Mouse (Mus musculus) CH12.LX (cell line): ENCODE measurements around the gene Ddx23. TPM values are rescaled to one million over a fixed set of nuclear protein-coding genes. Genes with fewer than 3 reads are reported as not detected.

Source experiments
- DNase-seq: peaks from one replicate; pipeline ENCODE4 v3.0.0-alpha.2; 2013; ENCODE audit errors: extremely low read depth
- H3K27ac ChIP-seq: 2 replicates; pipeline ENCODE4 v1.5.1; 2012; ENCODE audit warnings: low read depth, mild to moderate bottlenecking, control low read depth, moderate library complexity; ENCODE audit not compliant: insufficient read depth
- H3K27me3 ChIP-seq: replicated peaks from 2 replicates; pipeline ENCODE3; 2012; ENCODE audit warnings: inconsistent platforms
- H3K36me3 ChIP-seq, 2 experiments: replicated peaks in 1 of 2; 2 replicates each; pipeline versions ENCODE3 to v1.6.1; 2012; ENCODE audit warnings: inconsistent platforms in 1 of 2, low read length in 1 of 2, mild to moderate bottlenecking in 1 of 2, mixed read lengths in 1 of 2, moderate library complexity in 1 of 2; ENCODE audit not compliant: control insufficient read depth in 1 of 2, insufficient read depth in 1 of 2
- H3K4me1 ChIP-seq, 2 experiments: 2 replicates each; pipeline ENCODE4 v1.6.1; 2012; ENCODE audit warnings: inconsistent platforms in 1 of 2, moderate library complexity in 1 of 2; ENCODE audit not compliant: insufficient read depth in 2 of 2, control insufficient read depth in 1 of 2
- H3K4me2 ChIP-seq: 2 replicates; pipeline ENCODE4 v1.6.1; 2012; ENCODE audit warnings: low read depth, mild to moderate bottlenecking, control low read depth; ENCODE audit not compliant: poor library complexity, insufficient read depth, severe bottlenecking
- H3K4me3 ChIP-seq, 3 experiments: fragments of 150-350 bp in 1 of 3; sonication (generic) in 1 of 3; replicated peaks in 1 of 3; 2 replicates each; pipeline versions ENCODE3 to v1.5.1; 2011 to 2012; ENCODE audit warnings: low read depth in 2 of 3, low read length in 2 of 3, mild to moderate bottlenecking in 2 of 3, moderate library complexity in 2 of 3, control low read depth in 1 of 3, improper control_type of control experiment in 1 of 3, inconsistent platforms in 1 of 3, mixed read lengths in 1 of 3; ENCODE audit not compliant: poor library complexity in 1 of 3
- H3K79me2 ChIP-seq: replicated peaks from 2 replicates; pipeline ENCODE4 v1.6.1; 2012; ENCODE audit warnings: mild to moderate bottlenecking, moderate library complexity; ENCODE audit not compliant: control insufficient read depth, poor library complexity, insufficient read depth, severe bottlenecking; ENCODE audit errors: extremely low read depth
- H3K9ac ChIP-seq: 2 replicates; pipeline ENCODE4 v1.6.1; 2012; ENCODE audit warnings: low read depth, mild to moderate bottlenecking, control low read depth, moderate library complexity; ENCODE audit not compliant: insufficient read depth
- H3K9me3 ChIP-seq: replicated peaks from 2 replicates; pipeline ENCODE3; 2012; ENCODE audit warnings: low read length, inconsistent platforms, mixed read lengths
- BHLHE40 ChIP-seq: IDR thresholded peaks from 2 replicates; pipeline ENCODE4 v1.6.1; 2011; ENCODE audit warnings: mild to moderate bottlenecking, low read depth, low read length, improper control_type of control experiment
- CHD1 ChIP-seq: IDR thresholded peaks from 2 replicates; pipeline ENCODE4 v1.6.1; 2012; ENCODE audit warnings: low read depth, low read length, improper control_type of control experiment, inconsistent platforms
- CHD2 ChIP-seq: IDR thresholded peaks from 2 replicates; pipeline ENCODE4 v1.6.1; 2011; ENCODE audit warnings: low read length, improper control_type of control experiment
- CTCF ChIP-seq, 2 experiments: IDR thresholded peaks in 1 of 2; conservative IDR thresholded peaks in 1 of 2; 2 replicates each; pipeline ENCODE4 v1.5.1; 2011 to 2012; ENCODE audit warnings: low read depth in 2 of 2, low read length in 2 of 2, improper control_type of control experiment in 1 of 2, inconsistent platforms in 1 of 2, mild to moderate bottlenecking in 1 of 2, moderate library complexity in 1 of 2
- E2F4 ChIP-seq: IDR thresholded peaks from 2 replicates; pipeline ENCODE4 v1.6.1; 2011; ENCODE audit warnings: low read depth, low read length, improper control_type of control experiment; ENCODE audit not compliant: insufficient replicate concordance
- ELF1 ChIP-seq: IDR thresholded peaks from 2 replicates; pipeline ENCODE4 v1.6.1; 2014; ENCODE audit warnings: low read depth, mild to moderate bottlenecking, inconsistent platforms, low read length, improper control_type of control experiment
- EP300 ChIP-seq: IDR thresholded peaks from 2 replicates; pipeline ENCODE4 v1.6.1; 2011; ENCODE audit warnings: low read length, improper control_type of control experiment
- IRF4 ChIP-seq: IDR thresholded peaks from 2 replicates; pipeline ENCODE4 v1.6.1; 2014; ENCODE audit warnings: low read depth, mild to moderate bottlenecking, inconsistent platforms, low read length, improper control_type of control experiment
- JUN ChIP-seq: IDR thresholded peaks from 2 replicates; pipeline ENCODE4 v1.6.1; 2011; ENCODE audit warnings: low read depth, mild to moderate bottlenecking, low read length, improper control_type of control experiment, moderate library complexity; ENCODE audit not compliant: insufficient read depth
- KAT2A ChIP-seq: IDR thresholded peaks from 2 replicates; pipeline ENCODE4 v1.6.1; 2012; ENCODE audit warnings: low read length, improper control_type of control experiment, inconsistent platforms; ENCODE audit not compliant: insufficient replicate concordance
- MAX ChIP-seq: IDR thresholded peaks from 2 replicates; pipeline ENCODE4 v1.6.1; 2011; ENCODE audit warnings: low read length, improper control_type of control experiment
- MAZ ChIP-seq: IDR thresholded peaks from 2 replicates; pipeline ENCODE4 v1.6.1; 2012; ENCODE audit warnings: low read depth, mild to moderate bottlenecking, inconsistent platforms, low read length, improper control_type of control experiment, moderate library complexity
- MYC ChIP-seq: IDR thresholded peaks from 2 replicates; pipeline ENCODE4 v1.6.1; 2011; ENCODE audit warnings: low read depth, mild to moderate bottlenecking, improper control_type of control experiment, low read length
- NELFE ChIP-seq: IDR thresholded peaks from 2 replicates; pipeline ENCODE4 v1.6.1; 2011; ENCODE audit warnings: low read depth, low read length, improper control_type of control experiment
- PAX5 ChIP-seq: IDR thresholded peaks from 2 replicates; pipeline ENCODE4 v1.6.1; 2012; ENCODE audit warnings: low read length, inconsistent platforms, mixed read lengths
- POLR2A ChIP-seq: IDR thresholded peaks from 2 replicates; pipeline ENCODE4 v1.6.1; 2011; ENCODE audit warnings: low read depth, mild to moderate bottlenecking, improper control_type of control experiment, low read length
- SMC3 ChIP-seq: IDR thresholded peaks from 2 replicates; pipeline ENCODE4 v1.6.1; 2011; ENCODE audit warnings: low read depth, low read length, improper control_type of control experiment
- UBTF ChIP-seq: IDR thresholded peaks from 2 replicates; pipeline ENCODE4 v1.6.1; 2012; ENCODE audit warnings: low read depth, mild to moderate bottlenecking, inconsistent platforms, low read length, improper control_type of control experiment, moderate library complexity
- USF1 ChIP-seq: IDR thresholded peaks from 2 replicates; pipeline ENCODE4 v1.6.1; 2014; ENCODE audit warnings: low read depth, mild to moderate bottlenecking, inconsistent platforms, low read length, improper control_type of control experiment
- ZC3H11A ChIP-seq: IDR thresholded peaks from 2 replicates; pipeline ENCODE4 v1.6.1; 2012; ENCODE audit warnings: low read depth, mild to moderate bottlenecking, inconsistent platforms, low read length, improper control_type of control experiment
- ZKSCAN1 ChIP-seq: IDR thresholded peaks from 2 replicates; pipeline ENCODE4 v1.6.1; 2012; ENCODE audit warnings: low read depth, inconsistent platforms, low read length, improper control_type of control experiment, borderline replicate concordance
- dilution Hi-C: fragments of 300-500 bp; cut with MboI; formaldehyde crosslinking; loops from 2 replicates; pipeline ENCODE4 v1.14.3; 2020; ENCODE audit warnings: low sequenced_read_pairs; ENCODE audit not compliant: extremely low pct_unique_long_range_greater_than_20kb, extremely low pct_ligation_motif_present
- in situ Hi-C: fragments of 300-500 bp; cut with MboI; formaldehyde crosslinking; loops from 3 replicates; pipeline ENCODE4 v1.14.3; 2019; ENCODE audit warnings: low sequenced_read_pairs, low pct_ligation_motif_present, low pct_unique_long_range_greater_than_20kb, mixed read lengths
- polyA plus RNA-seq: library from polyadenylated mRNA; unstranded; fragments of >175 nt; gene quantifications from 2 replicates; pipeline ENCODE4 v1.2.1, GENCODE M21; 2012; ENCODE audit warnings: low read depth; ENCODE audit not compliant: insufficient read length
- total RNA-seq, 2 experiments: library from RNA; depleted of rRNA; stranded (reverse); fragments of 300-350 nt in 1 of 2; fragments of >200 nt in 1 of 2; gene quantifications; 2 replicates each; pipeline ENCODE4 v1.2.3; 2012 to 2014

Gene Ddx23
- total and polyA plus RNA-seq, 3 experiments, result 58.5 to 148 (median 103) TPM

GRCm38 (mm10) chr15:98601832-98602190, 60.9 kb downstream of the Ddx23 start:
- no peak overlapping the region for H3K27ac ChIP-seq
- H3K36me3 ChIP-seq, result no peaks in the 10 kb centered on the region
- H3K9ac ChIP-seq, result no peak overlapping the region
- H3K79me2 ChIP-seq, result no peaks in the 10 kb centered on the region
- peaks cover 8 to 10% of the 10 kb centered on the region in 2 experiments for H3K4me1 ChIP-seq
- no peak overlapping the region for H3K4me3 ChIP-seq
- in situ Hi-C loops, result no loop called here
- peaks cover 92% of the 10 kb centered on the region for H3K27me3 ChIP-seq
- TF ChIP-seq UBTF (no peak), JUN (no peak), MAX (no peak), PAX5 (no peak), IRF4 (no peak), BHLHE40 (no peak), ELF1 (no peak), POLR2A (no peak), E2F4 (no peak), KAT2A (no peak), CHD1 (no peak), MYC (no peak), CHD2 (no peak), EP300 (no peak), USF1 (no peak), ZKSCAN1 (no peak), MAZ (no peak)
- TF ChIP-seq, all 38 proteins: peak for 0
- DNase-seq, result no peak
- Histone ChIP-seq H3K9me3 (no peaks in the 10 kb centered on the region), H3K4me2 (no peak overlapping the region)
- dilution Hi-C loops, result no loop called here

DNA sequence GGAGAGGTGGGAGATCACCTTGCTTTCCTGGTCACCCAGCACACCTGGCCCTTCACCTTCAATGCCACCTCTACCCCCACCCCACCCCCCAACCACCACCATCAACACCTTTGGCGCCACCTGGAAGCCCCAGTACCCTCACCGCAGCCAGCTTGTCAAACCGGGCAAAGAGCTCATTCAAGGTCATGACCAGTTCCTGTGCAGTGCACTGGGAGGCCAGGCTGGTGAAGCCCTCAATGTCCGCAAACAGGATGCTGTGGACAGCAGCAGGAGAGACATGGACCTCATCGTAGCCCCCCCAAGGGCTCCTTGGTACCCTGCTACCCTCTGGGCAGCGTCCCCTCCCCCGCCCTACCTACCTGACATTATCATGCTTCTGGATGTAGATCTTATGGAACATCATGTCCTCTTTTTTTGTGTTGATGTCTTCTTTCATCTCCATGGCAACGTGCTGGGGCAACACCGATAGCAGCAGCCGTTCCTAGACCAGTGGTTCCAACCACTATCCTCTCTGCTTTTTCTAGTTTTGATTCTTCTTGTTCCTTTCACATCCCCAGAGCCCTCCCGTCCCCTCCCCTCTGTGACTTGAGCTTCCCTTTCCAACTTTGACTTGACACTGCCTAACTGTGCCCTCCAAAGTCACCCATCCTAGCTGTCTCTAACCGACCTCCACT, 62.5 kb downstream of the Ddx23 start:
- no peak overlapping the region for H3K4me2 ChIP-seq
- dilution Hi-C loops, result no loop called here
- no peak overlapping the region for H3K27ac ChIP-seq
- TF ChIP-seq NELFE (no peak), IRF4 (peak; percentile 49), ZC3H11A (no peak), MAZ (no peak), MYC (no peak), SMC3 (no peak), CTCF (conservative IDR thresholded peaks at IDR 0.05 in 1 of 2, IDR thresholded peaks at IDR 0.05 in 1 of 2; ENCODE audit: low read depth in 2 of 2, low read length in 2 of 2) (no peak)
- H3K9ac ChIP-seq, result no peak overlapping the region
- no peaks in the 10 kb centered on the region for H3K36me3 ChIP-seq
- DNase-seq, result peak; percentile 52
- H3K9me3 ChIP-seq, result no peaks in the 10 kb centered on the region
- H3K79me2 ChIP-seq, result no peaks in the 10 kb centered on the region
- H3K4me3 ChIP-seq, result no peak overlapping the region
- in situ Hi-C loops, result no loop called here
- H3K27me3 ChIP-seq, result peaks cover 94% of the 10 kb centered on the region
- peaks cover 13 to 14% of the 10 kb centered on the region in 2 experiments for H3K4me1 ChIP-seq
